Mouse (Mus musculus) stomach, embryonic 14.5 days (tissue): ENCODE measurements around the gene Mcl1. TPM values are rescaled to one million over a fixed set of nuclear protein-coding genes. Genes with fewer than 3 reads are reported as not detected.
A peak's percentile ranks its signal among the peaks of the same experiment; 100 is the strongest.

Experiments
- ATAC-seq: fragments of 200-750 bp; cut with Nextera tagmentation; 2 replicates; pipeline ENCODE4 v1.8.0; 2017; ENCODE audit warnings: low read depth, moderate TSS enrichment; ENCODE audit not compliant: insufficient number of reproducible peaks, insufficient read depth, low FRiP score
- H3K27ac ChIP-seq: fragments of 300-500 bp; sonication (generic); 2 replicates; pipeline ENCODE4 v1.5.1; 2014; ENCODE audit warnings: mild to moderate bottlenecking, low read length, moderate library complexity, mixed read lengths
- H3K27me3 ChIP-seq: fragments of 300-500 bp; sonication (generic); 2 replicates; pipeline ENCODE4 v1.6.1; 2014; ENCODE audit warnings: low read length, control low read depth, mixed read lengths; ENCODE audit not compliant: control insufficient read depth, insufficient read depth
- H3K36me3 ChIP-seq: fragments of 300-500 bp; sonication (generic); 2 replicates; pipeline ENCODE4 v1.6.1; 2014; ENCODE audit warnings: mild to moderate bottlenecking, control low read depth, low read length, moderate library complexity, mixed read lengths; ENCODE audit not compliant: control insufficient read depth, insufficient read depth
- H3K4me1 ChIP-seq: fragments of 300-500 bp; sonication (generic); 2 replicates; pipeline ENCODE4 v1.6.1; 2014; ENCODE audit warnings: low read length, control low read depth, mixed read lengths; ENCODE audit not compliant: control insufficient read depth, insufficient read depth
- H3K4me2 ChIP-seq: fragments of 300-500 bp; sonication (generic); replicated peaks from 2 replicates; pipeline ENCODE4 v1.6.1; 2014; ENCODE audit warnings: low read depth, low read length, control low read depth
- H3K4me3 ChIP-seq: fragments of 300-500 bp; sonication (generic); 2 replicates; pipeline ENCODE4 v1.5.1; 2014; ENCODE audit warnings: low read depth, low read length, control low read depth
- H3K9ac ChIP-seq: fragments of 300-500 bp; sonication (generic); replicated peaks from 2 replicates; pipeline ENCODE4 v1.6.1; 2014; ENCODE audit warnings: low read depth, mild to moderate bottlenecking, control low read depth, low read length, moderate library complexity, mixed read lengths
- H3K9me3 ChIP-seq: fragments of 300-500 bp; sonication (generic); 2 replicates; pipeline ENCODE4 v1.6.1; 2016; ENCODE audit warnings: low read depth, low read length, control low read depth; ENCODE audit not compliant: control insufficient read depth
- WGBS: fragments of 180-500 bp; shearing (Covaris S2); extraction: QIAGEN DNeasy Blood & Tissue Kit; methylation state at CpG from one replicate; pipeline ENCODE4 v1.1.7; 2014; 5-methylcytosine and 5-hydroxymethylcytosine counted together
- polyA plus RNA-seq: library from polyadenylated mRNA; unstranded; fragments of >200 nt; fragmentation: Nextera tagmentation; extraction: Ambion mirVana; gene quantifications from 2 replicates; pipeline ENCODE4 v1.2.1, GENCODE M21; 2014

The Mcl1 gene
- polyA plus RNA-seq, 1 experiment from 2014 or later = 47.0 TPM

GRCm38 (mm10) chr3:95673707-95674211 is 15.2 kb downstream of the Mcl1 start:
- Histone ChIP-seq H3K36me3 (peaks cover 7% of the 10 kb centered on the region), H3K4me3 (no peak overlapping the region), H3K9me3 (no peaks in the 10 kb centered on the region), H3K4me2 (peak overlapping the region; percentile 23), H3K4me1 (peaks cover 50% of the 10 kb centered on the region), H3K9ac (0 out of 2 replicates have a peak overlapping the region, but pooled peaks have one; percentile 10), H3K27ac (peak overlapping the region; percentile 95), H3K27me3 (no peaks in the 10 kb centered on the region)
- 12% methylated on average over 11 of the region's 11 CpGs for WGBS
- no peak; the same call in 1 of the 2 replicates for ATAC-seq

GRCm38 (mm10) chr3:95674236-95674635 is 15.6 kb downstream of the Mcl1 start:
- WGBS = 20% methylated on average over 2 of the region's 2 CpGs
- no peak overlapping the region for H3K4me3 ChIP-seq
- peak; percentile 83 for ATAC-seq

GRCm38 (mm10) chr3:95674812-95675211 is 16.2 kb downstream of the Mcl1 start:
- H3K4me2 ChIP-seq = peak overlapping the region; percentile 26; the same call in 1 of the 2 replicates
- 6% methylated on average over 6 of the region's 6 CpGs for WGBS
- no peak overlapping the region for H3K4me3 ChIP-seq
- H3K9me3 ChIP-seq = no peaks in the 10 kb centered on the region
- H3K36me3 ChIP-seq = no peaks in the 10 kb centered on the region
- no peaks in the 10 kb centered on the region for H3K27me3 ChIP-seq
- ATAC-seq = no peak
- 0 out of 2 replicates have a peak overlapping the region, but pooled peaks have one; percentile 26 for H3K9ac ChIP-seq
- peak overlapping the region; percentile 95 for H3K27ac ChIP-seq
- peaks cover 49% of the 10 kb centered on the region for H3K4me1 ChIP-seq

More at GRCm38 (mm10) chr3:95674236-95674635, 15.6 kb downstream of the Mcl1 start:
- Histone ChIP-seq H3K4me2 (peak overlapping the region; percentile 23), H3K27ac (peak overlapping the region; percentile 95), H3K36me3 (peaks cover 3% of the 10 kb centered on the region), H3K9ac (no peak overlapping the region), H3K4me1 (peaks cover 49% of the 10 kb centered on the region), H3K9me3 (no peaks in the 10 kb centered on the region), H3K27me3 (no peaks in the 10 kb centered on the region)

DNA sequence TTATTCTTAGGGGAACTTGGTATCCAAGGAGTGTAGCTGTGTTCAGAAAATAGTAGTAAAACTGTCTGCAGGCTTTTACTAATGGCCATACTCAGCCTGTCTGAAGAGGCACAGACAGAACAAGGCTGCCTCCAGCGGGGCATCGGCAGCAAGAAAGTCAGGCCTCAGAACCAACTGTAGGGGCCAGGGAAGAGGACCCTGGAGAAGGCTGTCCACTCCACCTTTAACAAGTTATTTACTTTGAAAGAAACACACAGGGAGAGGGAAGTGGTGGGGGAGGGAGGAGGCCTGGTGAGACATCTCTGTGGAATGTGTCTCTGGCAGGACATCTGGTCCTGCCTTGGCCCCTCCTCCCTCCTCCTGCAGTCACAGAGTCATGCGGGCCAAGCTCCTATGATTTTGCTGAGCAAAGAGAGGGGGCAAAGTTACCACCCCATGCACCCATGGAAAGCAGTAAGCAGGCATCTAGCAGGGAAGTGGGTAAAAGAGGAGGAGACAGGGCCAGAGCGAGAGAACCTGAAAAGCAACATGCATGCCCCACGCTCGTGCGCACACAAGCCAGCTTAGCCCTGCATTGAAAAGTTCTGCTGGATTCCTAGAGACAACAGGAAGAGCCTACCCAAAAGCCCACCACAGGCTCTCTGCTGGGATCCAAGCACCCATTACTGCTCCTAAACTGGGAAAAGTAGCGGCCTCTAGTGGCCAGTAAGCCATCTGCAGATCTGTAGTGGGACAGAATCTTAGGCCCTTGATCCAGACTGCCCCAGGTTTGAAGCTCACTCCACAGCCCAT is 16.9 kb downstream of the Mcl1 start:
- Histone ChIP-seq H3K27ac (peak overlapping the region; percentile 95), H3K4me3 (no peak overlapping the region), H3K4me1 (peaks cover 50% of the 10 kb centered on the region), H3K36me3 (no peaks in the 10 kb centered on the region), H3K27me3 (no peaks in the 10 kb centered on the region), H3K9me3 (no peaks in the 10 kb centered on the region), H3K9ac (peak overlapping the region; percentile 26; the same call in 1 of the 2 replicates), H3K4me2 (peak overlapping the region; percentile 26)
- ATAC-seq = peak; percentile 39; the same call in 1 of the 2 replicates
- WGBS = 20% methylated on average over 8 of the region's 8 CpGs

- peaks cover 53% of the 10 kb centered on the region for H3K4me1 ChIP-seq
These were observed 18.3 kb downstream of the Mcl1 start for GRCm38 (mm10) chr3:95676745-95677419.

GRCm38 (mm10) chr3:95677420-95678090 is 19.0 kb downstream of the Mcl1 start:
- Histone ChIP-seq H3K9me3 (no peaks in the 10 kb centered on the region), H3K4me1 (peaks cover 46% of the 10 kb centered on the region), H3K27me3 (no peaks in the 10 kb centered on the region), H3K36me3 (no peaks in the 10 kb centered on the region), H3K9ac (no peak overlapping the region), H3K4me3 (no peak overlapping the region), H3K27ac (no peak overlapping the region), H3K4me2 (no peak overlapping the region)
- ATAC-seq = no peak
- WGBS = 76% methylated on average over 19 of the region's 19 CpGs

More at GRCm38 (mm10) chr3:95676745-95677419, 18.3 kb downstream of the Mcl1 start:
- no peak for ATAC-seq
- no peak overlapping the region for H3K27ac ChIP-seq
- no peaks in the 10 kb centered on the region for H3K36me3 ChIP-seq
- no peaks in the 10 kb centered on the region for H3K9me3 ChIP-seq
- no peaks in the 10 kb centered on the region for H3K27me3 ChIP-seq
- no peak overlapping the region for H3K4me2 ChIP-seq
- 63% methylated on average over 15 of the region's 15 CpGs for WGBS
- H3K9ac ChIP-seq = no peak overlapping the region
- H3K4me3 ChIP-seq = no peak overlapping the region

GRCm38 (mm10) chr3:95679551-95679950 is 21.0 kb downstream of the Mcl1 start:
- Histone ChIP-seq H3K27ac (no peak overlapping the region), H3K4me1 (peaks cover 26% of the 10 kb centered on the region), H3K4me3 (no peak overlapping the region), H3K9ac (no peak overlapping the region), H3K27me3 (no peaks in the 10 kb centered on the region), H3K36me3 (no peaks in the 10 kb centered on the region), H3K4me2 (no peak overlapping the region), H3K9me3 (no peaks in the 10 kb centered on the region)
- ATAC-seq = no peak
- 90% methylated on average over 8 of the region's 8 CpGs for WGBS

DNA sequence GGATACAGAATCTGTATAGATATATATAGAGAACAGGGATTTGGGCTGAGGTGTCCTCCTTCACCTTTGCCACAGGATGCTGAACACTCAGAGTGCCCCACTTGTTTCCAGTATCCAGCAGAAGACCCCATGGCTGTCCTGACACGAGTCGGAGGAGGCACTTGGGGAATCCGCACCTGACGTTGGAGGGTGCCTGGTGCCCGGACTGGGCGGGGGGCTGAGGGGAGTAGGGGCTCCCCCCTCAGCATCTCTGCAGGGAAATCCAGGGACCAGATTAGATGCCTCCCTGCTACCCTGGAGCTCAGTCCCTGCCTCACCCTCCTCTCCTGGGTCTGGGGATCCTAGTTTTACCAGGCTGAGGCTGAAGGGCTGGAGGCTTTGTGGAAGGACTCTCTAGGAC is 22.1 kb downstream of the Mcl1 start:
- peaks cover 17% of the 10 kb centered on the region for H3K4me1 ChIP-seq
- no peak for ATAC-seq
- no peak overlapping the region for H3K9ac ChIP-seq
- 68% methylated on average over 6 of the region's 6 CpGs for WGBS
- no peaks in the 10 kb centered on the region for H3K27me3 ChIP-seq
- no peak overlapping the region for H3K4me3 ChIP-seq
- no peaks in the 10 kb centered on the region for H3K9me3 ChIP-seq
- H3K4me2 ChIP-seq = no peak overlapping the region
- no peak overlapping the region for H3K27ac ChIP-seq
- no peaks in the 10 kb centered on the region for H3K36me3 ChIP-seq
